Mouse (Mus musculus) embryonic fibroblast, embryonic 13.5 days (primary cell): ENCODE results near the gene Syn2. TPM values are rescaled to one million over a fixed set of nuclear protein-coding genes. Genes with fewer than 3 reads are reported as not detected.
"Not testable (repeated sequence)": the region's sequence is repeated elsewhere in the genome, so short reads cannot be mapped to it uniquely, and the experiment has no call there.

ENCODE experiments used
- H3K27ac ChIP-seq: 2 replicates; pipeline ENCODE4 v1.5.1; 2012; ENCODE audit warnings: low read length, control low read depth, inconsistent platforms; ENCODE audit not compliant: insufficient read depth
- H3K4me1 ChIP-seq: 2 replicates; pipeline ENCODE4 v1.6.1; 2011; ENCODE audit warnings: low read length; ENCODE audit not compliant: control insufficient read depth, insufficient read depth
- H3K4me3 ChIP-seq: 2 replicates; pipeline ENCODE4 v1.5.1; 2011; ENCODE audit warnings: mild to moderate bottlenecking, control low read depth, low read length; ENCODE audit not compliant: insufficient read depth
- CTCF ChIP-seq: IDR thresholded peaks from 2 replicates; pipeline ENCODE4 v1.5.1; 2011; ENCODE audit warnings: mild to moderate bottlenecking, control low read depth, low read length, moderate library complexity, borderline replicate concordance; ENCODE audit not compliant: insufficient read depth
- POLR2A ChIP-seq: IDR thresholded peaks from 2 replicates; pipeline ENCODE4 v1.6.1; 2011; ENCODE audit warnings: low read depth, mild to moderate bottlenecking, control low read depth, low read length, moderate library complexity
- polyA plus RNA-seq: library from polyadenylated mRNA; stranded (reverse); fragments of >200 nt; gene quantifications from 2 replicates; pipeline ENCODE4 v1.2.4, GENCODE M21; 2011; ENCODE audit warnings: low read depth; ENCODE audit not compliant: missing spikeins, insufficient read length

The Syn2 gene
- polyA plus RNA-seq, 1 experiment, result not detected

DNA sequence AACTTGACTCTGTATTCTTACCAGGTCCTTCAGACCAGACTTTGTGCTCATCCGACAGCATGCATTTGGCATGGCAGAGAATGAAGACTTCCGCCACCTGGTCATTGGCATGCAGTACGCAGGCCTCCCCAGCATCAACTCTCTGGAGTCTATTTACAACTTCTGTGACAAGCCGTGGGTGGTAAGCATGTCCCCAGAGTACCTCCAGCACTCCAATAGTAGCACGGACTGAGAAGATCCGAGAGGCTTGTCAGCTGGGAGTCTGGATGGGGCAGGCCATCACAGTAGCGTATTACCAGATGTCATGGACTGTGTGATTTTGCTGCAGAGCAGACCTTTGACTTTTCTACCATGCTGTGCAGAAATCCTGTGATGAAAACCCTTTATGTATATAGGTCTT, 104.6 kb downstream of the Syn2 start:
- no peak overlapping the region for H3K27ac ChIP-seq
- no peaks in the 10 kb centered on the region for H3K4me1 ChIP-seq
- H3K4me3 ChIP-seq, result no peak overlapping the region
- TF ChIP-seq CTCF (no peak), POLR2A (no peak)

DNA sequence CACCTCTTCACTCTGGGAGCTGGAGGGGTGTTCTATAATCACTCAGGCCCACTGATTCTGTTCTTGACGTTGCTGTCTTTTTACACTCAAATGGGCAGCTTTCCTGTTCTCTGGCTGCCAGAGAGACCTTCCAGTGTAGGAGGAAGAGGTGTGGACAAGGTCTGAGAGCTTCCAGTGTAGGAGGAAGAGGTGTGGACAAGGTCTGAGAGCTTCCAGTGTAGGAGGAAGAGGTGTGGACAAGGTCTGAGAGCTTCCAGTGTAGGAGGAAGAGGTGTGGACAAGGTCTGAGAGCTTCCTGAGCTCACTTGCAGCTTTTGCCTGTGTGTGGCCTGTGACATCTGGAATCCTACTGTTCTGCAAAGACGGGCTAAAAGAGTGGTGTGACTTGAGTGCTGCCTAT, 105.7 kb downstream of the Syn2 start:
- not testable (repeated sequence) for H3K27ac ChIP-seq, H3K4me3 ChIP-seq, H3K4me1 ChIP-seq

DNA sequence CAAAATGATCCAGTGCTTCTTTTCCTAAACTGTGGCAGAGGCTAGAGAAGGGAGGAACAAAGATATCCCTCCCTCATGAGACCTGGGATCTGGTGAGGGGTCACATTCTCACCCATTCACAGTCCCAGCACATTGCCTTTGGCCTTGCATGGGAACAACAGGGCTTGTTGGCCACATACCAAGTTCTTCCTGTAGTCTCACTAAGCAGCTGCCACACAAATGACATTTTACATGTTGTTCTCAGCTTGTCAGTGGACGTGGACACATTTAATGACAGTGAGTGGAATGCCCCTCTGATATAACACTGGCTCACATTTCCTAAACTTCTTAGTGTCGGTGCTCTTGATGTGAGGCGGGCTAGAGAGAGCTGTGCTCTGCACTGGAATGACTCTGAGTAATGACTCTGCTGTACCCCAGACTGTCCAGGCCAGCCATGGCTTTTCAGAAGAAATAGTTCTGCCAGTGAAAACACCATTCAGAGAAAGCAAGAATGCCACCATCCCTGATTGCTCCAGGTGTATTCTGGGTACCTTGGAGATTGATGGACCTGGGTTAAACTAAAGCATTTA, 106.5 kb downstream of the Syn2 start:
- Histone ChIP-seq H3K4me1 (no peaks in the 10 kb centered on the region), H3K4me3 (no peak overlapping the region)
- TF ChIP-seq POLR2A, result no peak
- TF ChIP-seq CTCF, result no peak

DNA sequence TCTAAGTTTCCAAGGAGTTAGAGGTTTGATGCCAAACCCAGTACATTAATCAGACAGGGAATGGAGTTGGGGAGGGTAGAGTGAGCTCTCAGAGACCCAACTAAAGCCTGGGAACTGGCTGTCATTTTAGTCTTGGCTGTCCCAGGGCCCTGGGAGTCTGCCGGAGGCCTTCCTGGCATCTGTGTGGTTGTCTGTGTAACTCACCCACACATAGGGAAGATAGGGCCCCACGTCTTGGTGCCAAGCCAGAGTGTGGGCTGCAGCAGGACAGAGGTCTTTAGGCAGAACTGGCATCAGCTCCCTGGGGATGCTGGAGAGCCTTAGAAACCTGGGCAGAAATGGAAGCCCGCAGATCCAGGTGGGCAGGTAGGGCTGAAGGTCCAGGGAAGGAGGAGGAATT, 107.2 kb downstream of the Syn2 start:
- Histone ChIP-seq H3K4me3 (no peak overlapping the region), H3K4me1 (no peaks in the 10 kb centered on the region), H3K27ac (no peak overlapping the region)
- TF ChIP-seq CTCF, result no peak
- TF ChIP-seq POLR2A, result no peak

More for the DNA sequence above, 106.5 kb downstream of the Syn2 start:
- H3K27ac ChIP-seq, result no peak overlapping the region

DNA sequence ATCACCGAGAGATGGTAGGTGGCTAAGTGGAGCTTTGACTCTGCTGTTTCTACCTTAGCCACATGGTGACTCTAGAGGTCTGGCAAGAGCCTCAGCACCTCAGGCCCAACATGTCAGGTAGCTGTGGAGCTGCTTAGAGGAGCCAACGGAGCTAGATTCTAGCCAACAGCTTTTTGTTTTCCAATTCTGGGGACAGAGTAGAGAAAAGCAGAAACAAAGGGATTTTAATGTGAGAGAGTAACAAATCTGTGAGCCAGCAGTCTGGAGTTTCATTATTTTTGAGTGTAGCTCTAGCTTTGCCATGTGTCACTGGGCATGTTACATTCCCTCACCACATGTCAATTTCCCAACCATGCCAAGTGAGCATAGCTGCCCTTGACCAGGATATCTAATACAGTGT, 109.5 kb downstream of the Syn2 start:
- H3K27ac ChIP-seq, result no peak overlapping the region
- no peaks in the 10 kb centered on the region for H3K4me1 ChIP-seq
- no peak overlapping the region for H3K4me3 ChIP-seq
- no peak for TF ChIP-seq POLR2A
- TF ChIP-seq CTCF, result no peak

DNA sequence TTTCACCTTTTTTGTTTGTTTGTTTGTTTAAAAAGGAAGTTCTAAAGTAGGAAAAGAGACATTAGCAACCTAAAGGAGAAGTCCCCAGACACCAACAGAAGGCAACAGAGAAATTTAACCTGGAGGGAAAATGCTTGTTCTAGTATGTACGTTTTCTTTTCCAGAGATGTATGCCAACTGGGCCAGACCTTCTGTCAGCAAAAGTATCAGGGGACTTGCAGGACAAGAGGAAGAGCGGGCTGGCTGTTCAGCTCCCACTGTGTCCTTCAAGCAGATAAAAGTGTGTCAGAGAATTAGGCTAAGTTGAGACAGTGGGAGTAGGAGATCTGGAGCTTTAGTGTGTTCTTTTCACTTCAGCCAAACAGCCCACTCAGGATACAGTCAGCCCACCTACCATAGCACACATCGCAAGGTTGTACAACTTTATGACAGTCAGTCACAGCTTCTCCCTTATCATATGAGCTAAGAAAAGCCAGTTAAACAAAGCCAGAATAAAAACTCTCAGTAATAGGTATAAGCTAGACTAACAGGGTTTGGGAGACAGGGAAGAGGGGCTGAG, 110.9 kb downstream of the Syn2 start:
- H3K27ac ChIP-seq, result no peak overlapping the region
- TF ChIP-seq POLR2A (no peak), CTCF (no peak)
- H3K4me1 ChIP-seq, result no peaks in the 10 kb centered on the region
- H3K4me3 ChIP-seq, result no peak overlapping the region

DNA sequence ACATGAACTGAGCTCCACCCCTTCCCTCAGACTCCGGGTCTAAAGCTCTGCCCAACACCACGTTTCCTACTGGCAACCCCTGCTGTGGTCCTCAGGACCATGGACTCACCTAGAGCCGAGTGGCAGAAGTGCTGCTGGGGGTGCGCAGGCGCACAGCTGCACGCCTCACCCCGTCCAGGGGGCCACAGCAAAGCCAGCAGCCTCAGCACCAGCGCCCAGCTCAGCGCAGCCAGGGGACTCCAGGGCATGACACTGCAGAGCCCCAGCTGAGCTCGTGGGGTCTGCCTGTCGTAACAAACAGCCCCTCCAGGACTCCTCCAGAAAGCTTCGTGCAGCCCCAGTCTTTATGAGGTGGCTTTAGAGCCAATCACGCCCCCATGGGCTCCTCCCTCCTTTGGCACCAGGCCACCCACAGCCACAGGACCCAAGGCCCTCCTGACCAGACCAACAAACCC, 116.9 kb downstream of the Syn2 start:
- no peak for TF ChIP-seq CTCF
- Histone ChIP-seq H3K4me1 (no peaks in the 10 kb centered on the region), H3K27ac (no peak overlapping the region), H3K4me3 (no peak overlapping the region)

DNA sequence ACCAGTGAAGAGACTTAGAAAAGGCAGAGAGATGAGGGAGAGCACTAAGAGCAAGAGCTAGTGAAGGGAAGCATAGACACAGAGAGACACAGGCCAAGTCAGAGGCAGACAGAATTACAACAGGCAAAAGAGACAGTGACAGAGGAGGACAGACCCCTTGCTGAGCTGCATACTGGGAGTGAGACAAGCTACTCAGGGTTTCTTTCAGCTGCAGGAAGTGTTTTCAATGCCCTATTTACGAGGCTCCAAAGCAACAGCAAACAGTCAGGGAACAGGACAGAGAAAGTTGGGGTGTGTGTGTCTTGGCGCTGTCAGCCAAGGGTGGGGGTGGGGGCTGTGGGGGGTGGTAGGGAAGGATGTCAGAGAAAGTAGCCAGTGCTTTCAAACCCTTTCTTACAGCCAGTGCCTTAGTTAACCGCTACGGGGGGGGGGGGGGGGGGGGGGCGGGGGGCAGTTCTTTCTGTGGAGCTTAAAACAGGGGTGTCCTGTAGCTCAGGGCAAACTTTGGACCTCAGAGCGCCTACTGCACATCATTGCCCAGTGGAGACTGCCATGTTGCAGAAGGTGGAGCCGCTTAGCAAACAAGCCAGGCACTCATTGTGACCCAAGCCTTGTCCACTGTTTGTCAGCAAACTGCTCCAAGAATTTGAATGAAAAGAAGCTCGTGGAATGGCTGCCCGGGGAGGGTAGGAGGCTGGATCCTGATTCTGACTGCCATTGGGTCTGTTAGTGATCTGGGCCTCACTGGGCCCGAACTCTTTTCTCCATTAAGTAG, 117.6 kb downstream of the Syn2 start, which contains the start of gene Timp4:
TSS of gene Timp4 (minus strand) at position 107 of the 775 bp plus-strand sequence.
- no peak within 1 kb of the TSS for H3K27ac ChIP-seq
- H3K4me3 ChIP-seq, result no peak within 1 kb of the TSS
- H3K4me1 ChIP-seq, result no peaks in the 10 kb centered on the region
- TF ChIP-seq POLR2A (no peak), CTCF (no peak)

DNA sequence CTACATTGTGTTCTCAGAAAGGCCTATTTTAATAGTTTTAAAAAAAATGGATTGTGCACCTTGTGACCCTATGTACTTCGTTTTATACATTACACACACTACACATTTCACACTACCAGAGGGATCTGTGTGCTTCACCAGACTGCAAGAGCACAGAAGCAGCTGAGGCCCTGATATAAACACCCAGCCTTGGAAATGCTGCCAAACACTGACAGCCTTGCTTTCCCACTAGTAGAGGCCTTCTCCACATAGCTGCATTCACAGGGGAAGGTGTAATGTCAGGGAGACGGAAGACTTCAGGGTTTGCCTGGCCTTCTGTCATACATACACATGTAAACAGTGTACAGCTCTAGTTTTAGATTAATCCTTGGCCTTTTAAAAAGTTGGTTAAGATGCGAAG, 120.5 kb downstream of the Syn2 start:
- TF ChIP-seq CTCF (no peak), POLR2A (no peak)
- Histone ChIP-seq H3K4me3 (no peak overlapping the region), H3K27ac (no peak overlapping the region), H3K4me1 (no peaks in the 10 kb centered on the region)

DNA sequence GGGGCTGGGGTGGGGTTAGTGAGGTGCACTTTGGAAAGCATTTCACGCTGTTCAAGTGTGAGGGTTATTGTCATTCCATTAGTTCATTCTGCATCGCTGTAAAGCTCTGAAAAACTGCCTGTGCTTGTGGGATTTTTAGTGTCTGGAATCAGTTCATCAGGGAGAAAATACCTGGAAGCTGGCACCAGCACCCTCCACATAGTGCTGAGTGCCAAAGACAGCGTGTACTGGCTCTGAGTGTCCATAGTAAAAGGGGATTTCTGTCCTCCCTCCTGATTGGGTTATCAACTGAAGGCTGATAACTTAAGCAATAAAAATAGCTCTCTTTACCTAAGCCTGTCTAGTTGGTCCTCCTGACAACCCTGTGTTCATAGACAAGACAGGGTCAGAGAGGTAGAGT, 125.8 kb downstream of the Syn2 start:
- no peaks in the 10 kb centered on the region for H3K4me1 ChIP-seq
- no peak overlapping the region for H3K27ac ChIP-seq
- no peak for TF ChIP-seq POLR2A
- TF ChIP-seq CTCF, result no peak
- H3K4me3 ChIP-seq, result no peak overlapping the region
